Comparison of ENCODE assay signal across 9 mouse cellular contexts in the genomic region with DNA sequence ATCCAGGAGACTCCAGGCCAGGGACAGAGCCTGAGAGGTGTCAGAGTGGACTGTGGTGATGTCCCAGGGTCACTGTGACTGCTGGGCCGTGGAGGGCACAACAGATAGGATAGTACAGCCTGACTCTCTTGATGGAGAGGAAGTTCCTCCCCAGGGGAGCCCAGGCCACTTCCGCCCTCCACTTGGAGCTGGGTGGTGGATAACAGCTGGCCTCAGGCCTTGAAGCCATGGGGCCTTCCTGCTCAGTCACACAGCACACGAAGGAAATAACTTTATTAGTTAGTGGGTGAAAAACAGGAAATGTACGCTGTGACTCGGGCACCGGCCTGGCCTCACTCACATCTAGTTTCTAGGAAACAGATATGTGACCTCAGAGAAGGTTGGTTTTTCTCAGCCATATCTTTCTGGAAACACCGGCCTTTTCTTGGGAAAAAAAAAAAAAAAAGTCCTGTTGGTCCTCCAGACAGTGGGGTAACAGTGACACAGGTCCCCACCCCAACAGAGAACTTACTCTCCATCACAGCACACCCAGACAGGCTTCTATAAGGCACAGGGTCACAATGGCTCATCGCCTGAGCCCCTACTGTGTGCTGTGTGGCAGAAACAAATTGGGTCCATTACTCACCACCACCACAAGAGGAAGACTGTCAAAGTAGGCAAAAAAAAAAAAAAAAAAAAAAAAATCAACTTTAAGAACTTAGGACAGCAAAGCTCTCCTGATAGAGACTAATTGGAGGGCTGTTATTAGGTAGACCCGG.
DNase-seq lines count a peak whose midpoint lies in the region; ATAC-seq lines count a peak whose summit lies in the region.
"Had no signal": no experiment of that assay in that cellular context is flagged by ENCODE, and none has a peak within 500 bp of the region (broad histone marks: within the 10 kb centered on the region; RNA-seq: fewer than 3 reads in every experiment).

No protein-coding gene starts in this region.

- H3K9me3 ChIP-seq in intestine, embryonic 14.5 days (ENCODE audit: control insufficient read depth, low read length) = no peaks in the 10 kb centered on the region
- H3K9me3 ChIP-seq in liver, embryonic 15.5 days (replicated peaks) = no peaks in the 10 kb centered on the region
- no peaks in the 10 kb centered on the region for H3K9me3 ChIP-seq in midbrain, embryonic 16.5 days (replicated peaks; ENCODE audit: control insufficient read depth, low read length, poor library complexity, severe bottlenecking)

- no peaks in the 10 kb centered on the region for H3K27me3 ChIP-seq in intestine, embryonic 14.5 days (replicated peaks; ENCODE audit: control insufficient read depth, insufficient read depth, low read length)
- H3K27me3 ChIP-seq in liver, embryonic 15.5 days = no peaks in the 10 kb centered on the region; the same call in 1 of the 2 replicates
- H3K27me3 ChIP-seq in midbrain, embryonic 16.5 days (ENCODE audit: control insufficient read depth, insufficient read depth, low read depth, low read length) = no peaks in the 10 kb centered on the region

- no peak for ATAC-seq in intestine, embryonic 14.5 days (replicated peaks; ENCODE audit: low FRiP score, low TSS enrichment, low read depth)
- peak; percentile 76 for ATAC-seq in liver, embryonic 15.5 days (ENCODE audit: insufficient read depth)
- ATAC-seq in midbrain, embryonic 16.5 days = no peak
- no peak for ATAC-seq in erythroblast, adult 5-6 weeks (replicated peaks; ENCODE audit: low FRiP score, poor library complexity, severe bottlenecking)

- H3K4me3 ChIP-seq in intestine, embryonic 14.5 days (ENCODE audit: low read depth, low read length) = no peak overlapping the region
- H3K4me3 ChIP-seq in liver, embryonic 15.5 days (replicated peaks) = no peak overlapping the region
- no peak overlapping the region for H3K4me3 ChIP-seq in midbrain, embryonic 16.5 days (ENCODE audit: low read depth, low read length)
- H3K4me3 ChIP-seq: erythroblast, embryonic 14.5 days had no signal

- no peaks in the 10 kb centered on the region for H3K36me3 ChIP-seq in intestine, embryonic 14.5 days (ENCODE audit: control insufficient read depth, insufficient read depth, low read length)
- H3K36me3 ChIP-seq in liver, embryonic 15.5 days (replicated peaks) = no peaks in the 10 kb centered on the region
- H3K36me3 ChIP-seq in midbrain, embryonic 16.5 days (ENCODE audit: control insufficient read depth, insufficient read depth, low read length) = no peaks in the 10 kb centered on the region

- DNase-seq in spleen, postnatal 36 days (ENCODE audit: low spot score in 2 of 2) = peak; percentile 15 to 16
- no peak for DNase-seq in spleen, adult 18-20 months
- DNase-seq in intestine, embryonic 14.5 days (ENCODE audit: low spot score) = no peak
- no peak for DNase-seq in layer of hippocampus, postnatal 25 days (ENCODE audit: extremely low spot score in 1 of 2, low spot score in 1 of 2)
- DNase-seq in ovary, postnatal 36 days (ENCODE audit: low spot score) = no peak

- no peak overlapping the region for H3K9ac ChIP-seq in intestine, embryonic 14.5 days (ENCODE audit: low read length)
- H3K9ac ChIP-seq in liver, embryonic 15.5 days = no peak overlapping the region
- H3K9ac ChIP-seq in midbrain, embryonic 16.5 days (ENCODE audit: low read depth, low read length) = no peak overlapping the region

- no peak overlapping the region for H3K4me2 ChIP-seq in intestine, embryonic 14.5 days (ENCODE audit: low read length)
- no peak overlapping the region for H3K4me2 ChIP-seq in liver, embryonic 15.5 days
- H3K4me2 ChIP-seq in midbrain, embryonic 16.5 days (ENCODE audit: low read length) = no peak overlapping the region

- peak overlapping the region; percentile 13; the same call in 1 of the 2 replicates for H3K27ac ChIP-seq in intestine, embryonic 14.5 days (ENCODE audit: low read depth)
- peak overlapping the region; percentile 14; the same call in 1 of the 2 replicates for H3K27ac ChIP-seq in liver, embryonic 15.5 days (replicated peaks)
- no peak overlapping the region for H3K27ac ChIP-seq in midbrain, embryonic 16.5 days (ENCODE audit: low read length)

- 69% methylated on average over 9 of the region's 9 CpGs for WGBS in intestine, embryonic 14.5 days
- WGBS in liver, embryonic 15.5 days (ENCODE audit: insufficient replicate concordance) = 21% methylated on average over 9 of the region's 9 CpGs
- WGBS in midbrain, embryonic 16.5 days = 88% methylated on average over 9 of the region's 9 CpGs

- no peaks in the 10 kb centered on the region for H3K4me1 ChIP-seq in intestine, embryonic 14.5 days (replicated peaks; ENCODE audit: control insufficient read depth, insufficient read depth, low read length)
- no peaks in the 10 kb centered on the region for H3K4me1 ChIP-seq in liver, embryonic 15.5 days (replicated peaks)
- H3K4me1 ChIP-seq in midbrain, embryonic 16.5 days (ENCODE audit: control insufficient read depth, insufficient read depth, low read length) = no peaks in the 10 kb centered on the region

Comparison
In these comparisons a context has a peak if more than half of its experiments do, and no peak if none do; other contexts are left out.
1. DNase-seq: peak in spleen, postnatal 36 days (2 of 2); none in spleen, adult 18-20 months (0 of 2), intestine, embryonic 14.5 days (single experiment), layer of hippocampus, postnatal 25 days (0 of 2) and ovary, postnatal 36 days (single experiment).